Mouse (Mus musculus) v-Abl transformed pro-B cells (cell line): ENCODE results near the gene Krt76.

Experiments
- in situ Hi-C, 2 experiments: fragments of 400-800 bp; cut with MboI; formaldehyde crosslinking; loops; one replicate each; pipeline ENCODE4 v1.15.1; 2025; ENCODE audit not compliant: unreplicated experiment in 2 of 2

Krt76 gene

GRCm38 (mm10) chr15:101892820-101893219 lies at the start of gene Krt76:
Gene Krt76, minus strand, starts transcription at chr15:101892920.
- in situ Hi-C loops, result no loop called here

- in situ Hi-C loops, result no loop called here
These were observed 49.2 kb upstream of the Krt76 start for GRCm38 (mm10) chr15:101941948-101942347.

DNA sequence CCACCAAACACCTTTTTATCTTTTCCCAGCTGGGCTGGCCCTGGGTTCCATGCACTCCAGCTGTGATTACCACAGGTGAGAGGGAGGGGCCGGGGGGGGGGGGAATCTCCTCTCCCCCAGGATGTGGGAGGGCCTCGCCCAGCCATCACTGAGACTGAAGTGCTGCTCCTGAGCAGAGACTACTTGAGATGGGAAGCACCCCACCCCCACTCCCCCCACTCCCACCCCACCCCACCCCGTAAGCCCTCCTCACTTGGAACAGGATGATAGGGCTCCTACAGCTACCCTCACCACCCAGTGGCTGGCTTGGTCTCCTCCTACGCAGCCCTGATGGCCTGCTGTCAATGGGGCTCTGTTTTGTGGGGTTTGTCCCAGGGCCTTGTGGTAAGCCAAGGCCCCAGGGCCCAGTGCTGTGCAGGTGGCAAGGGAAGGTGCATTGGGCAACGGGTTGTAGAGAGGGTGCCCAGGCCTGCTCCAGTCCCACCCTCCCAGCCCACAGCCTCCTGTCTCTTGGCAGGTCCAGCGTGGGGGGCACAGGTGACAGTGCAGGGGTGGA lies 47.6 kb upstream of the Krt76 start, which contains the start of gene Krt79:
Gene Krt79 (minus strand): TSS at position 51 of the 556 bp plus-strand sequence.
- in situ Hi-C loops, result no loop called here

DNA sequence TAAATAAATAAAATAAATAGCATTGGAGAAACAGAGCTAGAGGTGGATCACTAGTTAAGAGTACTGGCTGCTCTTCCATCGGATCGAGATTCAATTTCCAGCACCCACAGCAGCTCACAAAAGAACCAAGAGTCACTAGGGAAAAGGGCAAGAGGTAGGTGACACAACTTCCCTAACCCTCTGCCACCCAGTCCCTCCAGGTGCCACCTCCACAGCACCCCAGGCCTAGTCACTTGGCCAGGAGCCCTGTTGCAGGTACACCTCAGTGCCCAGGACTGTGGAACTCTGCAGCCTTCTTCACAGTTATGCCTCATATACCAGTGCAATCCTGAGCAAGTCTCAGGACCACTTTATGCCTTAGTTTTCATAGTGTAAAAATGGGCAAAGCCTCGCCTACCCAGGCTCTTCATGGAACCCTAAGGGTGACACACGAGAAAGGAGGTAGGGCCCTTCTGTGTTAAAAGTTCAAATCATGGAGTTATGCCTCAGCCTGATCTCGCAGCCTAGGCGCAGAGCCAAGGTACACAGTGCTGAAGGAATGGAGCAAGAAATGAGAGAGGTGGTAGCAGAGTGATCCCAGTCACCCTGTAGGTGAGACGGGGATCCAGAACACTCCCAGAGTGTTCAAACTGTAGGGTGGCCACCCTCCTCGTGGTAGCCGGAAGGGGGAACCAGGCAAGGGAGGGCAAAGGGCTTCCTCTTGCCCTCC lies 46.0 kb upstream of the Krt76 start:
- in situ Hi-C loops, result no loop called here

DNA sequence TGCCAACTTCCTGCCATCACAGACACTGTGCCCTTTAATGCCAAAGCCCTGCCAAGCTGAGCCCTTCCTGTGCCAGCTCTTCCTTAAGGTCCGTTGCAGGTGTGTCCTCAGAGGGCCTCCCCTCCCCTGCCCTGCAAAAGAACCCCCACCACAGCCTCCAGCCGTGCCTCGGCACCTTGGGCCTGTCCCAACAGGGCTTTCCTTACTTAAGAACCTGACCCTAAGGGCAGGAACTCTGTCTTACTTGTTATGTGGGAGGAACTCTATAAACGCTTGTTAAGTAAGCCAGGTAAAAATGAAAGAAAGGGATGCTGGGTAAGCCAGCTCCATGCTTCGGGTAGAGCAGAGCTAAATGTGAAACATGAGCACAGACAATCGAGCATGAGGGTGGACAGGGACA lies 40.3 kb upstream of the Krt76 start:
- in situ Hi-C loops, result no loop called here

DNA sequence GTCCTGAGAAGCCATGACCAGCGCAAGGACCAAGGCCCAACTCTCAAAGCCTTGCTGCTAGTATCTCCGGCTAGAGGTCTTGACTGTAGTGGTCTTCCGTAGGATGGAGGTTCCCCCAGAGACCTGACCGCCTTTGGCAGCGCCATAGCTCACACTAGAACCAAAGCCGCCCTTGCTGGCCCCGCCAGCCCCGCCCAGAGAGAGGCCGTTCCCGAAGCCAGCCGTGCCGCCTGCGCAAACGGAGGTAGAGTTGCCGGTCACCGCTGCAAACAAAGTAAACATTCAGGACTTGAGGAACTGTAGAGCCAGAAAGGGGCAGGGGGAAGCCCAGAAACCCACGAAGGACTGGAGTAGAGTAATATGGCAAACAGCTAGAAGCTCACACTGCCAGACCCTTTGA lies 36.9 kb upstream of the Krt76 start:
- in situ Hi-C loops, result no loop called here

DNA sequence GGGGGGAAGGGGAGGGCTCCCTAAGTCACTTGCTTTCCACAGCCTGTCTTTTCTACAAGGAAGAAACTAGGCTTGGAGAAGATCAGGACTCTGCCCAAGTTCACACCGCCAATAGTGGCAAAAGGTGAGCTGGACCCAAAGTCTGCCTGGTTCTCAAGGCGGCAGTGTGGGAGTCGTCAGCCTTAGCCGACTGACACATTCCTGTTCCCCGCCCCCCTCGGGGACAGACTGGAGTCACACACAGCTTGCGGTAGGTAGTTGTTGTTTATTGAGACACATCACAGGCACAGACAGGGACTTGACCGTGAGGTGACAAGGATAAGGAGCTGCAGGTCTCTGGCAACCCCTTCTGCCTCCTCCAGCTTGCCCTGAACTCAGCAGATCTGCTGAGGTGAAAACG lies 36.4 kb upstream of the Krt76 start:
- in situ Hi-C loops, result no loop called here

GRCm38 (mm10) chr15:101927340-101928080 lies 34.8 kb upstream of the Krt76 start:
- in situ Hi-C loops, result no loop called here

- in situ Hi-C loops, result no loop called here
These were observed 32.3 kb upstream of the Krt76 start for GRCm38 (mm10) chr15:101925041-101925440.

GRCm38 (mm10) chr15:101924635-101925034 lies 31.9 kb upstream of the Krt76 start, which contains the start of gene Krt4:
Gene Krt4, minus strand, starts transcription at chr15:101924735.
- in situ Hi-C loops, result no loop called here

DNA sequence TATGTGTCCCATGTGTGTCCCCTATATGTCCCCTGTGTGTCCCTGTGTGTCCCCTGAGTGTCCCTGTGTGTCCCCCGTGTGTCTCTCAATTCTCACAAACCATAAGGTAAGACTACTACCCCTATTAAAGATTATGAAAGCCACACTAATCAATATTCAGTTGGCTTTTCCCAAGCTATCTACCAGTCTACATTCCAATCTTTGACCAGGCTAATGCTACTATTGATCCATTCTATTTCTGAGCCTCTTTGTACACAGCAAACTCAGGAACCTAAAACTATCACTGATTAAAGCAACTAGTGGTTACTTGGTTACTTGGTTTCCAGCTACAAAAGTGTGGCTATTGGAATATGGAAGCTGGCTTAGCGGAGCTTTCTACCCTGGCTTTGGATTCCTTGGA lies 29.6 kb upstream of the Krt76 start:
- in situ Hi-C loops, result no loop called here

DNA sequence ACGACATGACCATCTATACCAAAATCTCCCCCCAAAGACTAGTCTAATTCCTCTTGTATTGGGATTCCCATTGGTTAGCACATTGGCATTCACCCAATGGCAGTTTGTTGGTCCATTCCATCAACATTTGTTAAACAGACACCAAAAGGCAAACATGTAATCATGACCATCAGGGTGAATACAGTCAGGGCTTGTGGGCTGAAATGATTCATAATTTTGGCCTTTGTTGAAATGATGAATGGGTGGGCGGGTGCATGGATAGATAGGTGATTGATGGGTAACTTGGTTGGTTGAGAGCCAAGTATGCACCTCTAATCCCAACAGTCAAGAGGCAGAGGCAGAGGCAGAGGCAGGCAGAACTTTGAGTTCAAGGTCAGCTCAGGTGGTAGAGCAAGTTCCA lies 23.4 kb upstream of the Krt76 start:
- in situ Hi-C loops, result no loop called here

GRCm38 (mm10) chr15:101904849-101905248 lies 12.1 kb upstream of the Krt76 start:
- in situ Hi-C loops, result no loop called here

- in situ Hi-C loops, result no loop called here
These were observed 9.7 kb upstream of the Krt76 start for GRCm38 (mm10) chr15:101902171-101903149.

DNA sequence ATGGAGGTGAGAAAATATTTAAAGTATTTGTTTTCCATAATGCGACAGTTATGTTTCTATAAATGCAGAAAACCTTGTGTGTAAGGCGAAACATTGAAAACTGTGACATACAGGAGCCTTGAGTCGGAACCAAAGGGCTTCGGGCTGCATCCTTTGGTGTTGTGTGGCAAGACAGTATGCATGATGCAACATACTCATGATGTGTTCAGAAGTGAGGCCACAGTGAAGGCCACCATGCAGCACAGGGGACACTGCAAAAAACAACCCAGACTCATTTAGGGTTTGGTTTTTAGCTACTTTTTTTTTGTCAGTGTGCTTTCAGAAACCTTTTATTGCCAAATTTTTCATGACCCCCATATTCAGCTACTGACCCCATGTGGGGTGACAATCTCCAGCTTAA lies 2.5 kb upstream of the Krt76 start:
- in situ Hi-C loops, result no loop called here

DNA sequence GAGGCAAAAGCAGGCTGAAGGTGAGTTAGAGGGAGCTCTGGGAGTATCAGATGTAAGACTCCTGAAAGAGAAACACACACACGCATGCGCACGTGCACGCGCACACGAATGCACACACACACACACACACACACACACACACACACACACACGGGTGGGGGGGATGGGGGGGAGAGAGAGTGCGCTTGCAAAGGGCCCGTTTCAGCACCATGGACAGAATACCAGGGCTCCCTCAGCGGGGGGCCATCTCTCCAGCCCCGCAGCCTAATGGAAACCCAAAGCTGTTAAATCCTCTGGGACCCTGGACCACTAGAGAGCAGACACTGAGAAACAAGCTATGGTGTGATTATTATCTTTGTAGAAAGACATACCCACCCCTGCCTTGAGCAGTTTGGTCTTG lies 12.9 kb downstream of the Krt76 start:
- in situ Hi-C loops, result no loop called here

DNA sequence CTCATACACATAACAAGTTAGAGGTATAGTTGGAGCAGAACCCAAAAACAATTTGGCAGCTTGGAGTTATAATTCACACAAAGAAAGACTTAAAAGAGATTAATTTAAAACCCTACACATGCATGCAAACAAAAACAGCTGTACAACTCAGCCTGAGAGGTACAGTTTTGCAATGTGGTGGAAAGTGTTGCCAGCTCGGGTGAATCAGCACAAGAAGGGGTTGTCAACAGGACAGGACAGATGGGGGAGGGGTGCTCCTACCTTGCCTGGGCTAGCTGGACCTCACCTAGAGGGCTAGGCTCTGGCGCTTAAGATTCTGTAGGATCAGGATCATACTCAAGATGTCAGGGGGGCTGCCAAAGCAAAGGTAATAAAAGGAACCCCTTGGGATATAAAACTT lies 14.7 kb downstream of the Krt76 start:
- in situ Hi-C loops, result no loop called here

DNA sequence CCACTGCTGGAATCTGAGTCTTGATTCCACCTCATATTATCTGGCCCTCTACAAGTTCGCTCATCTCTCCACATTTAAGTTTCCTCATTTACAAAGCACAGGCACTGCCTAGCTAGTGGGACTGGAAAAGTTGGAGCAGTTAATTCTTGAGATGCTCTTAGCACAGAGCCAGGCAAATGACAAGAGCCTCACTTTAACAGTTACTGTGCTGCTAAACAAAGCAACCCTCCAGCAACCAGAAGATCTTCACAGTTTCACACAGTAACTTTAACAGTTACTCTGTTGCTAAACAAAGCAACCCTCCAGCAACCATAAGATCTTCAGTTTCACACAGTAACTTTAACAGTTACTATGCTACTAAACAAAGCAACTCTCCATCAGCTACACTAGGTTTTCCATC lies 18.3 kb downstream of the Krt76 start:
- in situ Hi-C loops, result no loop called here

GRCm38 (mm10) chr15:101873231-101873630 lies 19.5 kb downstream of the Krt76 start:
- in situ Hi-C loops, result no loop called here

DNA sequence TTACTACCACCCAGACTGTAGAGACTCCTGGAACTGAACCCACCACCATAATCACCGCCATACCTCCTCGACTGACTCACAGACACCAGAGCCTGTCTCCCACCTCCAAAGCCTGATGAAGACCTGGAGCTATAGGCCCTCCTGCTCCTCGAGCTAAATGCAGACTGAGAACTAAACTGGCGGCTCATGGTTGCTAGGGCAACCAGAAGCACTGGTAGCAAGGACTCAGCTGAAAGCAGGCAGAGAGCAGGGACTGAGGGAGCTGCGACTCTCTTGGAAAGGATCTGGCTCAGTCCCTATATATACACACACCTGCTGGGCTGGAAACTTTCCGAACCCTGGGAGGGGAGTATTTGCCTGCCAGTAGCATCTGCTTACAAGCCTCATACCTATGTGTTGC lies 23.3 kb downstream of the Krt76 start, which contains the start of gene Krt77:
Gene Krt77 (minus strand): TSS at position 275 of the 400 bp plus-strand sequence.
- in situ Hi-C loops, result no loop called here

DNA sequence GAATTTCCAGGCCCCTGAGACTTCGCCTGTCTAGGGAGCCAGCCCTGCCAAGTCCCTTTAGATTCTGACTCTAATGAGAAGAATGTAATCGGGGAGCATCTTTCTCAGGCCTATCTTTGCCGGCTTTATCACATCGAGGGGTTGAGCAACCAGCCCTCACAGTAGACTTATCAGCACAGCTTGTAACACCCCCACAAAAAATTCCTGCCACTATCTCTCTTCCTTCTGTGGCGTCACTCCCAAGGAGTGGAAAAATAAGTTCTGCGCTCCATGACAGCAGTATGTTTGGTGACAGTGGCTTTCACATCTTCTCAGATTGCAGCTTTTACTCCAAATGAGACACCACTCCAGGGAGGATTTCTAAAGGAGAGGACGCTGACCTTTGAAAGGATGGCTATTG lies 26.0 kb downstream of the Krt76 start:
- in situ Hi-C loops, result no loop called here
